Comparison of ENCODE assay signal across 12 mouse cellular contexts in the genomic region with DNA sequence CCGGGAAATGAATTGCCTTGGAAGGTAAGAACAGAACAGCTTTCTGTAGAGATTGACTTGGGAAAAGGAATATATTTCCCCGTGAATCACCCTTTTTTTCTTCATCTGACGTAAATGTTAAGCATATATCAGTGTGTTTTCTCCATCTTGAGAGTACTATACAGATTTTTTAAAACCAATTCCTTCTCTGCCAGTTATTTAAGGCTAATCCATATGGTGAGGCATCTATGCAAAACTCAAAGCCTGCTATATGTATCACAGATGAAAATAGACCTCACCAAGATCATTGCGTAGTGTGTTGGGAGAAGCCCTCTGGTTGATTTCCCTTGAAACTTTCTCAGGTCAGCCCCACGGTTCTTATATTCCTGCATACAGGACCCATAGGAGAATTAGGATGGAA. TPM values are rescaled to one million over a fixed set of nuclear protein-coding genes. Genes with fewer than 3 reads are reported as not detected.
"Had no signal": no experiment of that assay in that cellular context is flagged by ENCODE, and none has a peak within 500 bp of the region (broad histone marks: within the 10 kb centered on the region; RNA-seq: fewer than 3 reads in every experiment).

No protein-coding gene starts in this region.

- DNase-seq: right cerebral cortex, adult 18-20 months; right cerebral cortex, postnatal 14 days; right cerebral cortex, postnatal 25 days; right cerebral cortex, postnatal 4 days; spleen, adult 18-20 months; thymus, adult 18-20 months; thymus, adult 2 months; thymus, postnatal 14 days; thymus, postnatal 25 days; thymus, postnatal 36 days; thymus, postnatal 4 days had no signal

RNA-seq across cellular contexts. Expression of a gene that starts 32.6 kb away (rescaled TPM):
- total RNA-seq: neutrophil, adult 5-6 weeks had no signal
